Mouse (Mus musculus) forebrain, postnatal 0 days (tissue): ENCODE results near the gene Syde1. TPM values are rescaled to one million over a fixed set of nuclear protein-coding genes. Genes with fewer than 3 reads are reported as not detected.

Experiments used
- ATAC-seq: fragments of 200-750 bp; cut with Nextera tagmentation; 2 replicates; pipeline ENCODE4 v1.8.0; 2017; ENCODE audit warnings: mild to moderate bottlenecking, moderate library complexity
- DNase-seq: peaks from one replicate; pipeline ENCODE4 v3.0.0-alpha.2; 2015
- H3K27ac ChIP-seq: fragments of 300-500 bp; sonication (generic); 2 replicates; pipeline ENCODE4 v1.5.1; 2014; ENCODE audit warnings: low read depth, mild to moderate bottlenecking, antibody characterized with exemption, low read length, moderate library complexity, mixed read lengths
- H3K27me3 ChIP-seq: fragments of 300-500 bp; sonication (generic); 2 replicates; pipeline ENCODE4 v1.6.1; 2014; ENCODE audit warnings: mild to moderate bottlenecking, low read length, mixed read lengths; ENCODE audit not compliant: insufficient read depth
- H3K36me3 ChIP-seq: fragments of 300-500 bp; sonication (generic); 2 replicates; pipeline ENCODE4 v1.6.1; 2014; ENCODE audit warnings: mild to moderate bottlenecking, moderate library complexity; ENCODE audit not compliant: insufficient read depth
- H3K4me1 ChIP-seq: fragments of 300-500 bp; sonication (generic); 2 replicates; pipeline ENCODE4 v1.6.1; 2014; ENCODE audit warnings: antibody characterized with exemption; ENCODE audit not compliant: insufficient read depth
- H3K4me2 ChIP-seq: fragments of 300-500 bp; sonication (generic); 2 replicates; pipeline ENCODE4 v1.6.1; 2014; ENCODE audit warnings: low read depth, mild to moderate bottlenecking, moderate library complexity
- H3K4me3 ChIP-seq: fragments of 300-500 bp; sonication (generic); 2 replicates; pipeline ENCODE4 v1.5.1; 2014; ENCODE audit warnings: low read depth, low read length, mixed read lengths
- H3K9ac ChIP-seq: fragments of 300-500 bp; sonication (generic); 2 replicates; pipeline ENCODE4 v1.6.1; 2014; ENCODE audit warnings: mild to moderate bottlenecking
- H3K9me3 ChIP-seq: fragments of 300-500 bp; sonication (generic); 2 replicates; pipeline ENCODE4 v1.6.1; 2016; ENCODE audit warnings: low read length
- CTCF ChIP-seq: sonication (generic); IDR thresholded peaks from 2 replicates; pipeline ENCODE4 v1.5.1; 2016; ENCODE audit warnings: antibody characterized with exemption, control low read depth, low read depth
- WGBS: fragments of 180-500 bp; shearing (Covaris S2); extraction: QIAGEN DNeasy Blood & Tissue Kit; methylation state at CpG from one replicate; pipeline ENCODE4 v1.1.7; 2014; 5-methylcytosine and 5-hydroxymethylcytosine counted together
- polyA plus RNA-seq: library from polyadenylated mRNA; unstranded; fragments of >200 nt; fragmentation: Nextera tagmentation; extraction: Ambion mirVana; gene quantifications from 2 replicates; pipeline ENCODE4 v1.2.1, GENCODE M21; 2015
- total RNA-seq: library from RNA; depleted of rRNA; stranded (reverse); fragments of >200 nt; gene quantifications from 2 replicates; pipeline ENCODE4 v1.2.3, GENCODE M21; 2014

The Syde1 gene
- total and polyA plus RNA-seq, 2 experiments from 2014 or later, result 2.8 to 9.0 TPM

- no peak for ATAC-seq
- Histone ChIP-seq H3K4me3 (no peak overlapping the region), H3K9ac (no peak overlapping the region), H3K36me3 (peaks cover 4% of the 10 kb centered on the region; the same call in 1 of the 2 replicates), H3K4me1 (no peaks in the 10 kb centered on the region), H3K9me3 (no peaks in the 10 kb centered on the region), H3K27me3 (no peaks in the 10 kb centered on the region; the same call in 1 of the 2 replicates), H3K4me2 (no peak overlapping the region), H3K27ac (no peak overlapping the region)
- DNase-seq, result no peak
- WGBS, result 95% methylated on average over 18 of the region's 18 CpGs
- TF ChIP-seq CTCF, result no peak
Measured at GRCm38 (mm10) chr10:78589291-78589690, 2.5 kb downstream of the Syde1 start.

GRCm38 (mm10) chr10:78586026-78586425, 5.7 kb downstream of the Syde1 start:
- no peak for ATAC-seq
- H3K27me3 ChIP-seq, result no peaks in the 10 kb centered on the region; the same call in 1 of the 2 replicates
- no peak for DNase-seq
- peaks cover 10% of the 10 kb centered on the region for H3K36me3 ChIP-seq
- H3K4me1 ChIP-seq, result no peaks in the 10 kb centered on the region
- H3K9ac ChIP-seq, result no peak overlapping the region
- TF ChIP-seq CTCF, result no peak
- no peaks in the 10 kb centered on the region for H3K9me3 ChIP-seq
- H3K4me2 ChIP-seq, result no peak overlapping the region
- 94% methylated on average over 13 of the region's 13 CpGs for WGBS
- no peak overlapping the region for H3K4me3 ChIP-seq
- H3K27ac ChIP-seq, result no peak overlapping the region

- peaks cover 14% of the 10 kb centered on the region for H3K36me3 ChIP-seq
- no peak overlapping the region for H3K4me2 ChIP-seq
- no peak overlapping the region for H3K9ac ChIP-seq
- H3K27ac ChIP-seq, result no peak overlapping the region
- no peaks in the 10 kb centered on the region for H3K9me3 ChIP-seq
- no peaks in the 10 kb centered on the region for H3K27me3 ChIP-seq
- 91% methylated on average over 22 of the region's 22 CpGs for WGBS
- no peak for TF ChIP-seq CTCF
- no peak for ATAC-seq
- no peak overlapping the region for H3K4me3 ChIP-seq
- no peak for DNase-seq
- no peaks in the 10 kb centered on the region for H3K4me1 ChIP-seq
Measured at GRCm38 (mm10) chr10:78585606-78586005, 6.2 kb downstream of the Syde1 start.

GRCm38 (mm10) chr10:78584996-78585395, 6.8 kb downstream of the Syde1 start:
- H3K27ac ChIP-seq, result no peak overlapping the region
- no peak overlapping the region for H3K4me2 ChIP-seq
- no peak for TF ChIP-seq CTCF
- ATAC-seq (no peak), DNase-seq (no peak)
- 61% methylated on average over 1 of the region's 1 CpGs for WGBS
- H3K4me1 ChIP-seq, result no peaks in the 10 kb centered on the region
- H3K27me3 ChIP-seq, result no peaks in the 10 kb centered on the region
- H3K36me3 ChIP-seq, result peaks cover 16% of the 10 kb centered on the region
- no peaks in the 10 kb centered on the region for H3K9me3 ChIP-seq
- no peak overlapping the region for H3K9ac ChIP-seq
- no peak overlapping the region for H3K4me3 ChIP-seq

DNA sequence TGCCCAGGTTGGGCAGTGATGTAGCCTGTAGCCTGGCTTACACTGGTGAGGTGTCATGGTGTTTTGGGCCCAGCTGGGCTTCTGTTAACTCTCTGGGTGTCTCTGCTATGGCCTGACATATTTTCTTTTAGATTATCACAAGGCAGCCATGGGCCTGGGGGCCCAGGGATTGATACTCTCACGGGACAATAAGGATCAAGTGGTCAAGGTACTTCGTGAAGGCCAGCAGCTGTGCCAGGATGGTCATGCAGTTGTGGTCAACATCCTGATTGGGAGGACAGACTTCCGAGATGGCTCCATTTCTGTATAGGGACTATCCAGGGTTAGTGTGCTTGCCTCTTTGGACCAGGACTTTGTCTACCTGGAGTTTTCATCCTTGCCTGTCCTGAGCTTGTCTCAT, 7.8 kb downstream of the Syde1 start:
- no peaks in the 10 kb centered on the region for H3K27me3 ChIP-seq
- ATAC-seq (no peak), DNase-seq (no peak)
- H3K4me2 ChIP-seq, result no peak overlapping the region
- H3K36me3 ChIP-seq, result peaks cover 21% of the 10 kb centered on the region
- no peaks in the 10 kb centered on the region for H3K9me3 ChIP-seq
- 80% methylated on average over 3 of the region's 3 CpGs for WGBS
- H3K9ac ChIP-seq, result no peak overlapping the region
- no peak for TF ChIP-seq CTCF
- no peak overlapping the region for H3K27ac ChIP-seq
- H3K4me1 ChIP-seq, result no peaks in the 10 kb centered on the region
- H3K4me3 ChIP-seq, result no peak overlapping the region

- ATAC-seq (no peak), DNase-seq (no peak)
- Histone ChIP-seq H3K9ac (no peak overlapping the region), H3K4me1 (no peaks in the 10 kb centered on the region), H3K27ac (no peak overlapping the region), H3K4me3 (no peak overlapping the region), H3K36me3 (peaks cover 21% of the 10 kb centered on the region), H3K9me3 (no peaks in the 10 kb centered on the region), H3K27me3 (no peaks in the 10 kb centered on the region), H3K4me2 (no peak overlapping the region)
- WGBS, result 78% methylated on average over 9 of the region's 9 CpGs
- TF ChIP-seq CTCF, result no peak
Measured at GRCm38 (mm10) chr10:78583347-78583746, 8.4 kb downstream of the Syde1 start.

GRCm38 (mm10) chr10:78581121-78581520, 10.6 kb downstream of the Syde1 start:
- H3K4me3 ChIP-seq, result no peak overlapping the region
- H3K36me3 ChIP-seq, result peaks cover 26% of the 10 kb centered on the region
- H3K27me3 ChIP-seq, result no peaks in the 10 kb centered on the region
- DNase-seq (no peak), ATAC-seq (no peak)
- H3K4me1 ChIP-seq, result no peaks in the 10 kb centered on the region
- 93% methylated on average over 7 of the region's 7 CpGs for WGBS
- H3K4me2 ChIP-seq, result no peak overlapping the region
- H3K9ac ChIP-seq, result no peak overlapping the region
- no peaks in the 10 kb centered on the region for H3K9me3 ChIP-seq
- no peak for TF ChIP-seq CTCF
- H3K27ac ChIP-seq, result no peak overlapping the region
